Mouse (Mus musculus) liver, postnatal 0 days (tissue): ENCODE measurements around the gene Helq. TPM values are rescaled to one million over a fixed set of nuclear protein-coding genes. Genes with fewer than 3 reads are reported as not detected.

Source experiments
- ATAC-seq: fragments of 200-750 bp; cut with Nextera tagmentation; 2 replicates; pipeline ENCODE4 v1.8.0; 2017; ENCODE audit warnings: mild to moderate bottlenecking, moderate library complexity
- DNase-seq: peaks from one replicate; pipeline ENCODE4 v3.0.0-alpha.2; 2016
- H3K27ac ChIP-seq: fragments of 300-500 bp; sonication (generic); 2 replicates; pipeline ENCODE4 v1.5.1; 2014; ENCODE audit warnings: antibody characterized with exemption, moderate library complexity, mild to moderate bottlenecking, low read depth
- H3K27me3 ChIP-seq: fragments of 300-500 bp; sonication (generic); 2 replicates; pipeline ENCODE4 v1.6.1; 2014; ENCODE audit warnings: low read length, control low read depth, mixed read lengths; ENCODE audit not compliant: insufficient read depth
- H3K36me3 ChIP-seq: fragments of 300-500 bp; sonication (generic); replicated peaks from 2 replicates; pipeline ENCODE4 v1.6.1; 2014; ENCODE audit warnings: mild to moderate bottlenecking, control low read depth, low read length, moderate library complexity, mixed read lengths; ENCODE audit not compliant: insufficient read depth
- H3K4me1 ChIP-seq: fragments of 300-500 bp; sonication (generic); 2 replicates; pipeline ENCODE4 v1.6.1; 2014; ENCODE audit warnings: antibody characterized with exemption, mild to moderate bottlenecking, control low read depth; ENCODE audit not compliant: insufficient read depth
- H3K4me2 ChIP-seq: fragments of 300-500 bp; sonication (generic); 2 replicates; pipeline ENCODE4 v1.6.1; 2014; ENCODE audit warnings: low read depth, mild to moderate bottlenecking, low read length, moderate library complexity, mixed read lengths
- H3K4me3 ChIP-seq: fragments of 300-500 bp; sonication (generic); 2 replicates; pipeline ENCODE4 v1.5.1; 2014; ENCODE audit warnings: low read depth, low read length
- H3K9ac ChIP-seq: fragments of 300-500 bp; sonication (generic); replicated peaks from 2 replicates; pipeline ENCODE4 v1.6.1; 2014; ENCODE audit warnings: mild to moderate bottlenecking, moderate library complexity
- H3K9me3 ChIP-seq: fragments of 300-500 bp; sonication (generic); 2 replicates; pipeline ENCODE4 v1.6.1; 2016; ENCODE audit warnings: mild to moderate bottlenecking, control low read depth, low read length, mixed read lengths
- CTCF ChIP-seq: sonication (generic); IDR thresholded peaks from 2 replicates; pipeline ENCODE4 v1.5.1; 2016; ENCODE audit warnings: antibody characterized with exemption, low read depth
- EP300 ChIP-seq: IDR thresholded peaks from 2 replicates; pipeline ENCODE4 v1.6.1; 2016; ENCODE audit warnings: antibody characterized with exemption, low read depth, mild to moderate bottlenecking
- WGBS: fragments of 180-500 bp; shearing (Covaris S2); extraction: QIAGEN DNeasy Blood & Tissue Kit; methylation state at CpG from one replicate; pipeline ENCODE4 v1.1.7; 2014; ENCODE audit not compliant: insufficient replicate concordance; 5-methylcytosine and 5-hydroxymethylcytosine counted together
- polyA plus RNA-seq: library from polyadenylated mRNA; unstranded; fragments of >200 nt; fragmentation: Nextera tagmentation; extraction: Ambion mirVana; gene quantifications from 2 replicates; pipeline ENCODE4 v1.2.1, GENCODE M21; 2015

Gene Helq
- polyA plus RNA-seq, 1 experiment from 2014 or later: 5.6 TPM

- peaks cover 74% of the 10 kb centered on the region for H3K36me3 ChIP-seq
- 93% methylated on average over 7 of the region's 7 CpGs for WGBS
- H3K27ac ChIP-seq: no peak overlapping the region
Observed at GRCm38 (mm10) chr5:100766026-100766425, 32.4 kb downstream of the Helq start.

GRCm38 (mm10) chr5:100761736-100762135, 36.7 kb downstream of the Helq start:
- no peak for ATAC-seq
- DNase-seq: no peak
- no peaks in the 10 kb centered on the region for H3K9me3 ChIP-seq
- H3K27me3 ChIP-seq: no peaks in the 10 kb centered on the region
- H3K9ac ChIP-seq: no peak overlapping the region
- H3K4me3 ChIP-seq: no peak overlapping the region
- H3K36me3 ChIP-seq: peaks cover 44% of the 10 kb centered on the region
- TF ChIP-seq EP300 (no peak), CTCF (no peak)
- no peak overlapping the region for H3K4me2 ChIP-seq
- H3K27ac ChIP-seq: no peak overlapping the region
- H3K4me1 ChIP-seq: no peaks in the 10 kb centered on the region
- WGBS: 85% methylated on average over 7 of the region's 7 CpGs

More at GRCm38 (mm10) chr5:100766026-100766425, 32.4 kb downstream of the Helq start:
- Histone ChIP-seq H3K9ac (no peak overlapping the region), H3K4me3 (no peak overlapping the region), H3K4me1 (no peaks in the 10 kb centered on the region), H3K27me3 (no peaks in the 10 kb centered on the region), H3K9me3 (no peaks in the 10 kb centered on the region), H3K4me2 (no peak overlapping the region)
- TF ChIP-seq EP300 (no peak), CTCF (no peak)
- no peak for DNase-seq
- ATAC-seq: no peak

GRCm38 (mm10) chr5:100760049-100760663, 38.2 kb downstream of the Helq start:
- H3K4me1 ChIP-seq: no peaks in the 10 kb centered on the region
- no peaks in the 10 kb centered on the region for H3K27me3 ChIP-seq
- no peak for ATAC-seq
- H3K27ac ChIP-seq: no peak overlapping the region
- no peak overlapping the region for H3K9ac ChIP-seq
- peaks cover 29% of the 10 kb centered on the region for H3K36me3 ChIP-seq
- no peak for DNase-seq
- 89% methylated on average over 10 of the region's 10 CpGs for WGBS
- no peak overlapping the region for H3K4me2 ChIP-seq
- no peak overlapping the region for H3K4me3 ChIP-seq
- no peak for TF ChIP-seq EP300
- no peak for TF ChIP-seq CTCF
- H3K9me3 ChIP-seq: no peaks in the 10 kb centered on the region

GRCm38 (mm10) chr5:100758121-100758520, 40.3 kb downstream of the Helq start:
- no peak for TF ChIP-seq CTCF
- TF ChIP-seq EP300: no peak
- no peak for ATAC-seq
- Histone ChIP-seq H3K27me3 (no peaks in the 10 kb centered on the region), H3K36me3 (peaks cover 12% of the 10 kb centered on the region), H3K9me3 (no peaks in the 10 kb centered on the region), H3K27ac (no peak overlapping the region), H3K9ac (no peak overlapping the region), H3K4me1 (no peaks in the 10 kb centered on the region), H3K4me2 (no peak overlapping the region), H3K4me3 (no peak overlapping the region)
- 89% methylated on average over 5 of the region's 5 CpGs for WGBS
- DNase-seq: no peak

- Histone ChIP-seq H3K27ac (no peak overlapping the region), H3K4me3 (no peak overlapping the region), H3K9me3 (no peaks in the 10 kb centered on the region), H3K4me1 (peaks cover 4% of the 10 kb centered on the region; the same call in 1 of the 2 replicates), H3K27me3 (no peaks in the 10 kb centered on the region), H3K36me3 (no peaks in the 10 kb centered on the region), H3K4me2 (no peak overlapping the region), H3K9ac (no peak overlapping the region)
- DNase-seq (no peak), ATAC-seq (no peak)
- no peak for TF ChIP-seq CTCF
- no peak for TF ChIP-seq EP300
- WGBS: 47% methylated on average over 7 of the region's 7 CpGs
Observed at GRCm38 (mm10) chr5:100753407-100753806, 45.0 kb downstream of the Helq start.

- TF ChIP-seq EP300: no peak
- TF ChIP-seq CTCF: no peak
- no peak for DNase-seq
- Histone ChIP-seq H3K4me3 (no peak overlapping the region), H3K4me2 (no peak overlapping the region), H3K27ac (no peak overlapping the region), H3K4me1 (peaks cover 4% of the 10 kb centered on the region; the same call in 1 of the 2 replicates), H3K36me3 (no peaks in the 10 kb centered on the region), H3K27me3 (no peaks in the 10 kb centered on the region), H3K9ac (no peak overlapping the region), H3K9me3 (no peaks in the 10 kb centered on the region)
- WGBS: 66% methylated on average over 4 of the region's 4 CpGs
- no peak for ATAC-seq
Observed at GRCm38 (mm10) chr5:100751655-100752054, 46.7 kb downstream of the Helq start.
